8 mouse cellular contexts compared by ENCODE assay signal in the genomic region with DNA sequence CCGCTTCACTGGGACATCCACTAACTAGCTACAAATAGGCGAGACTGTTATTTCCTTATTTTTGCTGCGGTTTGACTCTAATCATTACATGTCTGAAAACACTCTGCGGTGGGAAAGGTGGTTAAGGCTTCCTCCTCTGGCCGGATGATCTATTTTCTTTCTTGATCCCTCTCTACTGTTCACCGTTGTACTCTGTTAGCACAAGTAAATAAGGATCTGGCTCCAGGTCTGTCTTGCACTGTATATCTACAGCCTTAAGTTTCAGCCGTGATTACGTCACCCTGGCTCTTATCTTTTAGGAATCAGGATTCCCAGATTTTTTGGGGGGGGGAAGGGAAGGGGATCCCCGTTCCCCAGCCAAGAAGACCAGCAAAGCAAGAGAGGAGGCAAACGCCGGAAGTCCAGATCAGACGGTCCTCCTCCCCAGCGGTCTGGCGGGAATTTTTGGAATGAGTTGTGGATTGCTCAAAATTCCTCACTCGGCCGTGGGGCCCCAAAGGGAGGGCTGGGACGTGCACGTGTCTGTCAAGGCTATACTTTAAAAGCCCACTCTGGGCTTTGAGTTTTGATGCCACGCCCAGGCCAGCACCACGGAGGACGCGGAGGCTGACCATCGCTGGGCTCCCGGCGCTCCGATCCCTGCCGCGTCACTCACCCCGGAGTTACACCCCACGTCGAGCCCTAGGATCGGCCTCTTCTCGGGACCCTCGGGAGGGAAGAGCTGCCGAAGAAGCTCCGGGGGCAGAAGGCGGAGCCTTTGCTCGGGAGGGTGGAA. TPM values are rescaled to one million over a fixed set of nuclear protein-coding genes. Genes with fewer than 3 reads are reported as not detected.
DNase-seq lines count a peak whose midpoint lies in the region; ATAC-seq and TF ChIP-seq lines count a peak whose summit lies in the region.

No protein-coding gene starts in this region.

- no peaks in the 10 kb centered on the region for H3K9me3 ChIP-seq in liver, embryonic 14.5 days (ENCODE audit: control insufficient read depth, low read length)

- H3K27ac ChIP-seq in heart, adult 2 months = peak overlapping the region; percentile 90
- H3K27ac ChIP-seq in liver, embryonic 14.5 days = peak overlapping the region; percentile 35

- H3K36me3 ChIP-seq in heart, adult 2 months (ENCODE audit: control insufficient read depth, insufficient read depth, low read length) = no peaks in the 10 kb centered on the region
- H3K36me3 ChIP-seq in liver, embryonic 14.5 days (replicated peaks; ENCODE audit: control insufficient read depth, insufficient read depth, low read depth) = no peaks in the 10 kb centered on the region

- H3K27me3 ChIP-seq in heart, adult 2 months (ENCODE audit: control insufficient read depth, insufficient read depth, low read length) = no peaks in the 10 kb centered on the region
- no peaks in the 10 kb centered on the region for H3K27me3 ChIP-seq in liver, embryonic 14.5 days (ENCODE audit: control insufficient read depth, insufficient read depth, low read length)

- H3K79me2 ChIP-seq in heart, adult 2 months (replicated peaks; ENCODE audit: control insufficient read depth, insufficient read depth, low read length) = no peaks in the 10 kb centered on the region

- ATAC-seq in liver, embryonic 14.5 days (ENCODE audit: insufficient read depth) = peak; percentile 58

- peak overlapping the region; percentile 85 for H3K4me2 ChIP-seq in liver, embryonic 14.5 days (ENCODE audit: low read depth)

- TF ChIP-seq CTCF in heart, adult 2 months (IDR thresholded peaks at IDR 0.05) = no peak
- no peak for TF ChIP-seq CTCF in liver, embryonic 14.5 days (IDR thresholded peaks at IDR 0.05; ENCODE audit: low read depth)

- no peak for TF ChIP-seq EP300 in heart, adult 2 months (IDR thresholded peaks at IDR 0.05; ENCODE audit: insufficient read depth, low read depth, low read length)
- TF ChIP-seq EP300 in liver, embryonic 14.5 days (IDR thresholded peaks at IDR 0.05; ENCODE audit: low read depth) = no peak

- DNase-seq in 3T3-L1 (ENCODE audit: low read depth, low spot score) (peak; percentile 96), NIH3T3 (ENCODE audit: low read depth) (peak; percentile 90)
- peak; percentile 51 for DNase-seq in embryo, embryonic 11.5 days (ENCODE audit: low read depth, low spot score)
- peak; percentile 69 to 72 for DNase-seq in heart, adult 2 months
- DNase-seq in kidney, adult 18-20 months = peak; percentile 60
- no peak for DNase-seq in liver, embryonic 14.5 days (ENCODE audit: low read depth in 3 of 3, low spot score in 3 of 3)
- peak; percentile 50 for DNase-seq in naive thymus-derived CD4-positive, alpha-beta T cell, adult 2 months (ENCODE audit: low read depth)
- peak; percentile 59 for DNase-seq in testis, postnatal 14 days (ENCODE audit: low spot score)

- peak overlapping the region; percentile 88 for H3K9ac ChIP-seq in heart, adult 2 months (ENCODE audit: low read depth, low read length)
- peak overlapping the region; percentile 76 for H3K9ac ChIP-seq in liver, embryonic 14.5 days (replicated peaks)

- H3K4me1 ChIP-seq in heart, adult 2 months (ENCODE audit: control insufficient read depth, insufficient read depth, low read length) = peaks cover 6% of the 10 kb centered on the region
- H3K4me1 ChIP-seq in liver, embryonic 14.5 days (replicated peaks; ENCODE audit: control insufficient read depth in 2 of 2, insufficient read depth in 2 of 2, low read length in 1 of 2) = peaks cover 0 to 13% of the 10 kb centered on the region in 2 experiments; a peak in 2 of 4 replicates

- 3% methylated on average over 36 of the region's 38 CpGs for WGBS in heart, adult 2 months
- 1% methylated on average over 38 of the region's 38 CpGs for WGBS in liver, embryonic 14.5 days (ENCODE audit: insufficient replicate concordance)

- peak overlapping the region; percentile 100 for H3K4me3 ChIP-seq in heart, adult 2 months
- H3K4me3 ChIP-seq in liver, embryonic 14.5 days (ENCODE audit: insufficient read depth in 1 of 2, low read depth in 2 of 2, low read length in 2 of 2) = peak overlapping the region; percentile 78 to 81

- no peak for TF ChIP-seq POLR2A in heart, adult 2 months (IDR thresholded peaks at IDR 0.05; ENCODE audit: insufficient read depth, low read depth, low read length)

- intact Hi-C loops in heart, adult 2 months (cut with DNase I) = no loop called here

RNA-seq across cellular contexts. Expression of gene Bcdin3d, which starts 0.5 kb away (rescaled TPM):
- total RNA-seq in heart, adult 2 months (2021) = 1 to 10 TPM; 2.5 to 3.1 TPM
- polyA plus RNA-seq in heart, adult 2 months (2012; rRNA removed) = 4.2 and 4.3 TPM in 2 replicates
- polyA plus RNA-seq in liver, embryonic 14.5 days (2012; rRNA removed) = 3.0 and 3.3 TPM in 2 replicates
- 5.0 TPM in 2 replicates for polyA plus RNA-seq in liver, embryonic 14.5 days (2014; fragmentation: Nextera tagmentation; extraction: Ambion mirVana)

RNA-seq across cellular contexts. Expression of gene Nckap5l, which starts 16.4 kb away (rescaled TPM):
- total RNA-seq in heart, adult 2 months (2021) = 1 to 10 TPM; 4.2 to 5.2 TPM
- polyA plus RNA-seq in heart, adult 2 months (2012; rRNA removed) = 3.5 and 4.5 TPM in 2 replicates
- polyA plus RNA-seq in liver, embryonic 14.5 days (2012; rRNA removed) = 0.70 and 1.2 TPM in 2 replicates
- polyA plus RNA-seq in liver, embryonic 14.5 days (2014; fragmentation: Nextera tagmentation; extraction: Ambion mirVana) = 0.85 and 1.4 TPM in 2 replicates

RNA-seq across cellular contexts. Expression of gene Faim2, which starts 54.0 kb away (rescaled TPM):
- under 1 TPM; 0.07 to 0.39 TPM for total RNA-seq in heart, adult 2 months (2021)
- 0.26 and 0.53 TPM in 2 replicates for polyA plus RNA-seq in heart, adult 2 months (2012; rRNA removed)
- 0.02 TPM in 1 of 2 replicates, not detected in the other for polyA plus RNA-seq in liver, embryonic 14.5 days (2012; rRNA removed)
- not detected in 2 replicates for polyA plus RNA-seq in liver, embryonic 14.5 days (2014; fragmentation: Nextera tagmentation; extraction: Ambion mirVana)

Comparison
In these comparisons a context has a peak if more than half of its experiments do, and no peak if none do; other contexts are left out.
1. DNase-seq: peak in 3T3-L1 (single experiment), NIH3T3 (single experiment), embryo, embryonic 11.5 days (single experiment), heart, adult 2 months (2 of 2), kidney, adult 18-20 months (single experiment), naive thymus-derived CD4-positive, alpha-beta T cell, adult 2 months (single experiment) and testis, postnatal 14 days (single experiment); none in liver, embryonic 14.5 days (0 of 3).